Mouse (Mus musculus): ENCODE measurements around the gene Ing2. TPM values are rescaled to one million over a fixed set of nuclear protein-coding genes. Genes with fewer than 3 reads are reported as not detected.

The Ing2 gene
- total RNA-seq, 2 experiments from 2014 or later, result 25.6 to 26.9 TPM

Other genes starting within 250 kb of the Ing2 start
- 10 to 100 TPM; 88.8 to 94.2 TPM for gene Stox2, start 229.2 kb downstream of the Ing2 start, total RNA-seq (2021)
- 10 to 100 TPM; 49.7 to 50.2 TPM for gene Trappc11, start 142.1 kb downstream of the Ing2 start, total RNA-seq (2021)
- 10 to 100 TPM; 28.5 to 32.6 TPM for gene Rwdd4a, start 141.9 kb downstream of the Ing2 start, total RNA-seq (2021)
- gene Cdkn2aip, start 38.4 kb upstream of the Ing2 start, total RNA-seq (2021), result 10 to 100 TPM; 12.1 to 13.4 TPM
- gene Cldn24, start 146.6 kb upstream of the Ing2 start, total RNA-seq (2021), result not detected
- under 1 TPM; 0.47 to 0.62 TPM for gene Cldn22, start 148.9 kb upstream of the Ing2 start, total RNA-seq (2021)